Mouse (Mus musculus): ENCODE data around the gene Tnik.
A peak's percentile ranks its signal among the peaks of the same experiment; 100 is the strongest.

The Tnik gene

DNA sequence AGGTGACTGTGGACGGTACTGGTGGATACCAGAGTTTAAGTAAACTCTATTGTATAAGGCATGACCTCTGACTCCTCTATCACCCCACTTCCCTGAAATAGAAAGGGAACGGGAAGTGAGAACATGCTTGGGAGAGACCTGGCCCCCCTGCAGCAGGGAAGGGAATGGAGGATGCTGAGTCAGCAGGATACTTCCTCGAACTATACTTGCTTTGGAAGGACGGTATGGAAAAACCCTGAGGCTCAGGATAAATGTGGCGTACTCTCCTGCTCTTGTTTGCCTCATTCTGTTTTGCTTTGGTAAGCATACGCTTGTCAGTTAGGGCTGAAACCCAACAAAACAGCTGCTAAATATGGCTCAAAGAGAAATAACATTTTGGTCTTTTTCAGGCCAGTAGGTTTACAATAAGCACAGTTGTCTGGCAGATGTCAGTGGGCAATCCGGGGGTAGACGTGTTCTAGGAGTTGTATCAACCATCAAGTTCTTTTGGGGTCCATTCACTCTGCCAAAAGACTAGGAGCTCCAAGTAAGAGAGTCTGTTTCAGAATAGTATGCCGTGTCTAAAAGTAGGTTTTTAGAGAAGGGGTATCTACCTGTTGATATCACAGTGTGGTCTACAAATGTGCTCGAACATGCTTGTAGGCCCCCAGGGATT lies 87.3 kb downstream of the Tnik start:
- DNase-seq (ENCODE audit: low spot score in 2 of 2), result no peak

GRCm38 (mm10) chr3:28358391-28358790 lies 95.4 kb downstream of the Tnik start:
- DNase-seq (ENCODE audit: low spot score in 2 of 2), result no peak

GRCm38 (mm10) chr3:28359138-28359537 lies 96.1 kb downstream of the Tnik start:
- no peak for DNase-seq (ENCODE audit: low spot score in 2 of 2)

- DNase-seq (ENCODE audit: low spot score in 2 of 2), result no peak
These were observed 98.0 kb downstream of the Tnik start for GRCm38 (mm10) chr3:28361056-28361455.

DNA sequence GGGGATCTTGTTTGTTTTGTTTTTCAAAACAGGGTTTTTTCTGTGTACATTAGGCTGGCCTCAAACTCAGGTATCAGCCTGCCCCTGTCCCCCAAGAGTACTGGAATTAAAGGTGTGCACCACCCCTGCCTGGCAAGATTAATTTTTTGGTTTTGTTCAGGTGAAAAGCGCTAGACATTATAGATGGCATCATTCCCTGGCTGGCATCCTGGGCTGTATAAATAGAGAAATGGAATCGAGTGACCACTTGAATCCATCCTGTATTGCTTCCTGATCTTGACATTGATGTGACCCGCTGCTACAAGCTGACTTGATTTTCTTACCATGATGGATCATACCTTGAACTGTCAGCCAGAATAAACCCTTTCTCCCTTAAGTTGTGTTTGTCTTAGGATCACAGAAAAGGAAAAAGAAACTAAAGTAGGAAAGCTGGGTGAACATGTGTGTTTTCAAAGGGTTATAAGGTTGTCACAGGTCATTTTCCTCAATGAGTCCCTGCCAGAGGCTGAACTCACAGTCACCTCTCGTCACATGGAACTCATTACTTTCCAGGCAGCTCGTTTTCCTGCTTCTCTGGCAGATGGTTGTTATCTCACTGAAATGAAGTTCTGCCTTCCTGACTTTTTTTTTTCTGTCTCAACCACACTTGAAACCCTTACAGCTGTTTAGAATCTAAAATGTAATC lies 100.6 kb downstream of the Tnik start:
- no peak for DNase-seq (ENCODE audit: low spot score in 2 of 2)

- DNase-seq (ENCODE audit: low spot score in 2 of 2), result no peak
These were observed 105.7 kb downstream of the Tnik start for GRCm38 (mm10) chr3:28368746-28369145.

- DNase-seq (ENCODE audit: low spot score in 2 of 2), result no peak
These were observed 106.3 kb downstream of the Tnik start for GRCm38 (mm10) chr3:28369266-28369665.

DNA sequence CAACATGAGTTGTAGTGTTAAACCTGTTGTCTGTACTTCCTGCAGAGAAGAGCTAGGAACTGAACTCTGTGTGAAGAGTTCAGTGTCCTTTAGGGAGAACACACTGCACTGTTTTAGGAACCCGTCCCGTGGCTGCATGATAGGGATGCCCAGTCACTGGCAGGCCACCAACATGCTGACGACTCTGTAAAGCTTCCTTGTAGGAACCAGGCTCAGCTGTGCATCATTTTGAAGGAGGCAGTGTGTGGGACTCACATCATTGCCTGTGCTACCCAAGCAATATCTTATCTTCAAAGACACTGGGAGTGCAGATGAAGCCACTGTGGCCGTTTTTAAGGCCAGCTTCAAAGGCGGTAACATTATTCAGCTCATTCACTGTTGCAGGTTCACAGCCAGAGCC lies 106.7 kb downstream of the Tnik start:
- peak in 1 of 2 experiments; percentile 29 for DNase-seq (ENCODE audit: low spot score in 2 of 2)

- no peak for DNase-seq (ENCODE audit: low spot score in 2 of 2)
These were observed 108.6 kb downstream of the Tnik start for GRCm38 (mm10) chr3:28371583-28371982.

GRCm38 (mm10) chr3:28372459-28372858 lies 109.4 kb downstream of the Tnik start:
- DNase-seq (ENCODE audit: low spot score in 2 of 2), result no peak

DNA sequence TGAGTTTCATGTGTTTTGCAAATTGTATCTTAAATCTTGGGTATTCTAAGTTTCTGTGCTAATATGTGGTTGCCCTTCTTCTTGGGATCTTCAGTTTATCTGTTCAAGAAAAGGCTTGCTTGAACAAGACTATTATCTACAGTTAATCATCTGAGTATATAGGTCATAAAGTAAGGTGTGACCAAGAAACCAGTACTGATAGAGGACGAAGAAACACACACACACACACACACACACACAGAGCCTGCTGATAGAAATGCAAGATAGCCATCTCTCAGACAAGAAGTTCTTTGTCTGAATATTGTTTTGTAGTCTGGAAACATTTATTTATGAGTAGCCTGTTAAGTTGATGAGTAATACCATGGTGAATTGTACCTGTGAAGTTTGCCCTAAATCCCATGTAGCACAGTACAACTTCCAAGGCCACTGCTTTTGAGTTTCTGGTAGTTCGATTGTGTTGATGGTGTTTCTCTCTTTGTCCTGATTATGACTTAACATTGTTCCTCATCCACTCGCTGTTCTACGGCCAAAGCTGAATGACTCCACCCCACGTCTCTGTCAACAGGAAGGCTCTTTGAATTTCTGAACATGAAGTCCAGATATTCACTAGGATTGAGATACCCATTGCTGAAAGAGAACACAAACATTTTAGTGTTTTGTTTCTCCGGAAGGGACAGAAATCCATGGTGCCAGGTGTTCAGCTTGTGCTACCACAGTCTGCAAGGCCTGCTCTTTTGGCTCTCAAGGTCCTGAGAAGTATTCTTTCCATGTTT lies 111.9 kb downstream of the Tnik start:
- DNase-seq (ENCODE audit: low spot score in 2 of 2), result no peak

GRCm38 (mm10) chr3:28380224-28380623 lies 117.2 kb downstream of the Tnik start:
- no peak for DNase-seq (ENCODE audit: low spot score in 2 of 2)

DNA sequence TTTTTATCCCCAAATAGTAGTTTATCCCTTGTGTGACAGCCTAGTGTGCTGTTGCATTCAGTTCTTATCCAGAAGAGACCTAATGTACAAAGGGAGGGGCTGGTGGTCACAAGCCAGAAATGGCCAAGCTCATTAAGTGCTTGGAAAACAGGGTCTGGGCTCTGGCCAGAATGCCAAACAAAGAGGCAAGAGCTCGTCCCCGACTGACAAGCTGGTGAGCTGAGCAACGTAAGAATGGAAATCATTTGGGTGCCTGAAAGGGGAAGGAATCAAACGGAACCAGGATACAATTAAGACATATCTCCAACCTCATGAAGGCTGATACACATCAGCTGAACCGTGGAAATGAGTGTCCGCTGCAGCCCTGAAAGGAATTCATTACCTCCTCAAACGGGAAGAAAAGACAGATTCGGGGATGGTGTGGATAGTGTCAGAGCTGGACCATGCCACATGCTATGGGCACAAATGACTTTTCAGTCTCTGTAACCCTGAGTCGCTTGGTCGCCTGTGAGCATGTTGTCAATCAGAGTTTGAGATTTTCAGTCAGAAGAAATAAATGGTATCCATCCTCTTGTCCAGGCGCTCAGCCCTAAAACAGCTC lies 120.6 kb downstream of the Tnik start:
- DNase-seq (ENCODE audit: low spot score in 2 of 2), result no peak

- DNase-seq (ENCODE audit: low spot score in 2 of 2), result no peak
These were observed 122.4 kb downstream of the Tnik start for GRCm38 (mm10) chr3:28385199-28385975.

DNA sequence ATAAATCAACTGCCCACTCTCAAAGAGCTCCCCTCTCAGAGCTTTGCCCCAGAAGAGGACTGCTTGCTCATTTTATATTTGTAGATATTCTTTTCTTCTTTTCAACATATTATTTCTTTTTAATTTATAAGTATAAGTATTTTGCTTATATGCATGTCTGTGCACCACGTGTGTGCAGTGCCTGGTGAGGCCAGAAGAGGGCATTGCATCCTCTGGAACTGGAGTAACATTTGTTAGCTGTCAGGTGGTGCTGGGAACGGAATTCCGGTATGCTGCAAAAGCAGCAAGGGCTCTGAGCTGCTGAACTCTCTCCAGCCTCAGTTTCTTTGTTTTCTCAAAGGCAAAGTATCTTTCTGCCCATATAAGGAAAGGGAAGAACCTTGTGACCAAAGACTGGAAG lies 125.5 kb downstream of the Tnik start:
- no peak for DNase-seq (ENCODE audit: low spot score in 2 of 2)

DNA sequence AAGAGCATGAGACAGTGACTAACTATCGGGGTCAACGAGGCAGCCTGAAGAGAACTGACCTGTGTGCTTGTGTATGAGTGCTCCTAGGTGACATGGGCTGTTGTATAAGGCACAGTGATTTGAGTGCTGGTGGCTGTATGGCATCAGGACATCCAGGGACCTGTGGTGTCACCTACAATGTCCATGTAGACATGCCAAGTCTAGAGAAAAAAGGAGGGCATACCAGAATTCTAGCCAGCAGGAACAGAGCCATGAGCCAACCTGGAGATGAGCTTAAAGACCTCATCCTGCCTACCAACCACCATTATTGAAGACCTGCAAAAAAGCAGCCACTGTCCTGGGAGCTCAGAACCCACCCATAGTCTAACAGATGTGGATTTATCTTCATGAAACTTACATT lies 127.2 kb downstream of the Tnik start:
- DNase-seq (ENCODE audit: low spot score in 2 of 2), result no peak

DNA sequence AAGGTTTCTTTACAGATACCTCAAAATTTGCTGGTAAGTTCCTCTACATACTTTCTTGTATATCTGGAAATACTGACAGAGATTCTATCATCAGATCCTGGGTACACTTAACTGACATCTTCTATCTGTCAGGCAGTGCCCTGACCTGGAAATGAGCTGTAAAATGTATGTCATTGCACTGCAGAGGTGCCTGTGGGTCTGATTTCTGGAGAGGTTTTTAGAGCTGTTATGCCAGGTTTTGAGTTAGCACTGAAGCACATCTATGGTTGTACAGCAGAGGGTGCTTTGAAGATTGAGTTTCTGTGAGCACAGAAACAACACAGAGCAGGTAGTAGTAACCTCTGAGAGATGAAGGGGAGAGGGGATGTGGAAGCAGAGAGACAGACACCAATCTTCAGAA lies 129.5 kb downstream of the Tnik start:
- DNase-seq (ENCODE audit: low spot score in 2 of 2), result no peak

DNA sequence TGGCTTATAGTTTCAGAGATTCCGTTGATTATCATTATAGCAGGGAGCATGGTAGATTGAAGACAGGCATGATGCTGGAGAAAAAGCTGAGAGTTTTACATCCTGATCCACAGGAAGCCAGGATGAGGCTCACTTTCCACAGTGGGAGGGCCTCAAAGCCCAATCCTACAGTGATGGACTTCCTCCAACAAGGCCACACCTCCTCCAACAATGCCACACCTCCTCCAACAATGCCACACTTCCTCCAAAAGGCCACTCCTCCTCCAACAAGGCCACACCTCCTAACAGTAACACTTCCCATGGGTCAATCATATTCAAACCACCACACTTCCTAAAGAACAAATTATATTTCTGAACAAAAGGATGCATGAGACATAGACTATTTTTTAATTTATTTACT lies 135.8 kb downstream of the Tnik start:
- DNase-seq (ENCODE audit: low spot score in 2 of 2), result no peak

DNA sequence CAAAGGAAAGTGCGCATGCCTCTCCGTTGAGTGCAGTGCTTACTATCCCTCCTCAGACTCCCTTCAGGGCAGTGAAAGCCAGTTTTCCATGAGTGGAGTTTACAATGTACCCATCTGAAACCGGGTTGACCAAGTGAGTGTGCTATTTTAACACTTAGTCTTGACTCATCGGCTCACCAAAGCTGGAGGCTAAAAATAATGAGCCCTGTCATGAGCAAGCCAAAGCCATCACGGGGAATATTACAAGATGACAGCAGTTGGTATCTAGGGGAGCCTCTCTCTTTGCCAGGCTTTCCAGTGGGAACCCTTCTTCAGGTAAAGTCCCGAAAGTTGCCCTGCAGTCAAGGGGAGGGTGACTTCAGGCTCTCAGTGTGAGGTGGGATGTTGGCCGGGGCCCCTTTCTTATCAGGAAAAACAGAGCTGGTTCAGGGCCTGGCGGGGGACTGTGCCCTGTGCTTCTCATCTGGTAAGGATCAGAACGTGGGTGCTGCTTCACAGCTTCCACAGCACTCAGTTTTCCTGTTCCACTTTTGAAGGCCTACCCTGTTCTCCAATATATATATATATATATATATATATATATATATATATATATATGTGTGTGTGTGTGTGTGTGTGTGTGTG lies 136.7 kb downstream of the Tnik start:
- DNase-seq (ENCODE audit: low spot score in 2 of 2), result no peak

- DNase-seq (ENCODE audit: low spot score in 2 of 2), result no peak
These were observed 138.3 kb downstream of the Tnik start for GRCm38 (mm10) chr3:28401335-28401734.

DNA sequence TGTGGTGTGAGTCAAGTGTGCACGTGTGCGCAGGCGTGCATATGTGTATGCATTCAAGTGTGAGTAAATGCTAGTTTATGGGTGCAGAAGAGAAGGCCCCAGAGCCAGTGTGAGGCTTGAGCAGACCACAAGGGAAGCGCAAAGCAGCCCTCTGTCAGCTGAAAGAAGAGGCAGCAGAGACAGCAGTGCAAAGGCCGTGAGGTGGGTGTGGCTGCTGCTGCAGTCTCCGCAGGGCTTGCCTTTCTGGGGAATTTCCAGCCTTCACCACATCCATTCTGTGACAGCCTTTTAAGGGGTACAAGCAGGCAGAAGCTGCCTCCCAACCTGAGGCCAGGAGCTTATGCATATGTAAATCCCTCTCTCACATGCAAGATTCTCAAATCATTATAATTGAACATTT lies 139.2 kb downstream of the Tnik start:
- DNase-seq (ENCODE audit: low spot score in 2 of 2), result no peak
